Mouse (Mus musculus) embryonic facial prominence, embryonic 15.5 days (tissue): Measurements from ENCODE around the gene Pkn1. TPM values are rescaled to one million over a fixed set of nuclear protein-coding genes. Genes with fewer than 3 reads are reported as not detected.

Experiments used
- ATAC-seq: fragments of 200-750 bp; cut with Nextera tagmentation; 2 replicates; pipeline ENCODE4 v1.8.0; 2017; ENCODE audit warnings: low read depth, moderate TSS enrichment; ENCODE audit not compliant: insufficient number of reproducible peaks, low FRiP score, low TSS enrichment
- H3K27ac ChIP-seq: fragments of 300-500 bp; sonication (generic); replicated peaks from 2 replicates; pipeline ENCODE4 v1.5.1; 2015; ENCODE audit warnings: mild to moderate bottlenecking, inconsistent platforms
- H3K27me3 ChIP-seq: fragments of 300-500 bp; sonication (generic); 2 replicates; pipeline ENCODE4 v1.6.1; 2015; ENCODE audit warnings: inconsistent platforms
- H3K36me3 ChIP-seq: fragments of 300-500 bp; sonication (generic); 2 replicates; pipeline ENCODE4 v1.6.1; 2015; ENCODE audit warnings: mild to moderate bottlenecking, inconsistent platforms
- H3K4me1 ChIP-seq: fragments of 300-500 bp; sonication (generic); 2 replicates; pipeline ENCODE4 v1.6.1; 2015; ENCODE audit warnings: inconsistent platforms
- H3K4me2 ChIP-seq: fragments of 300-500 bp; sonication (generic); replicated peaks from 2 replicates; pipeline ENCODE4 v1.6.1; 2015; ENCODE audit warnings: mild to moderate bottlenecking, inconsistent platforms
- H3K4me3 ChIP-seq: fragments of 300-500 bp; sonication (generic); replicated peaks from 2 replicates; pipeline ENCODE4 v1.5.1; 2015; ENCODE audit warnings: mild to moderate bottlenecking, inconsistent platforms
- H3K9ac ChIP-seq: fragments of 300-500 bp; sonication (generic); 2 replicates; pipeline ENCODE4 v1.6.1; 2015; ENCODE audit warnings: inconsistent platforms
- H3K9me3 ChIP-seq: fragments of 300-500 bp; sonication (generic); replicated peaks from 2 replicates; pipeline ENCODE4 v1.6.1; 2016; ENCODE audit warnings: inconsistent platforms
- WGBS: fragments of 180-500 bp; shearing (Covaris S2); methylation state at CpG from one replicate; pipeline ENCODE4 v1.1.7; 2015; 5-methylcytosine and 5-hydroxymethylcytosine counted together
- polyA plus RNA-seq: library from polyadenylated mRNA; unstranded; fragments of >200 nt; fragmentation: Nextera tagmentation; extraction: Ambion mirVana; gene quantifications from 2 replicates; pipeline ENCODE4 v1.2.1, GENCODE M21; 2015

The Pkn1 gene
- 23.7 and 25.8 TPM in 2 replicates for polyA plus RNA-seq

- Histone ChIP-seq H3K9ac (peak within 1 kb of the TSS; percentile 75), H3K4me2 (peak within 1 kb of the TSS; percentile 86), H3K27ac (peak within 1 kb of the TSS; percentile 83), H3K36me3 (no peaks in the 10 kb centered on the region), H3K4me3 (peak within 1 kb of the TSS; percentile 82), H3K27me3 (no peaks in the 10 kb centered on the region), H3K9me3 (no peaks in the 10 kb centered on the region), H3K4me1 (peaks cover 39% of the 10 kb centered on the region)
- ATAC-seq: peak; percentile 89
- under 1% methylated on average over 85 of the region's 85 CpGs for WGBS
Measured at GRCm38 (mm10) chr8:83698661-83699453, at the start of gene Pkn1. Gene Pkn1, minus strand, starts transcription at chr8:83699179.

- Histone ChIP-seq H3K9ac (no peak overlapping the region), H3K4me3 (no peak overlapping the region), H3K27me3 (no peaks in the 10 kb centered on the region), H3K27ac (peak overlapping the region; percentile 71), H3K9me3 (no peaks in the 10 kb centered on the region), H3K36me3 (no peaks in the 10 kb centered on the region), H3K4me2 (0 out of 2 replicates have a peak overlapping the region, but pooled peaks have one; percentile 76), H3K4me1 (peaks cover 23% of the 10 kb centered on the region)
- 43% methylated on average over 3 of the region's 3 CpGs for WGBS
- peak; percentile 52 for ATAC-seq
Measured at GRCm38 (mm10) chr8:83748708-83749107, 49.7 kb upstream of the Pkn1 start.

DNA sequence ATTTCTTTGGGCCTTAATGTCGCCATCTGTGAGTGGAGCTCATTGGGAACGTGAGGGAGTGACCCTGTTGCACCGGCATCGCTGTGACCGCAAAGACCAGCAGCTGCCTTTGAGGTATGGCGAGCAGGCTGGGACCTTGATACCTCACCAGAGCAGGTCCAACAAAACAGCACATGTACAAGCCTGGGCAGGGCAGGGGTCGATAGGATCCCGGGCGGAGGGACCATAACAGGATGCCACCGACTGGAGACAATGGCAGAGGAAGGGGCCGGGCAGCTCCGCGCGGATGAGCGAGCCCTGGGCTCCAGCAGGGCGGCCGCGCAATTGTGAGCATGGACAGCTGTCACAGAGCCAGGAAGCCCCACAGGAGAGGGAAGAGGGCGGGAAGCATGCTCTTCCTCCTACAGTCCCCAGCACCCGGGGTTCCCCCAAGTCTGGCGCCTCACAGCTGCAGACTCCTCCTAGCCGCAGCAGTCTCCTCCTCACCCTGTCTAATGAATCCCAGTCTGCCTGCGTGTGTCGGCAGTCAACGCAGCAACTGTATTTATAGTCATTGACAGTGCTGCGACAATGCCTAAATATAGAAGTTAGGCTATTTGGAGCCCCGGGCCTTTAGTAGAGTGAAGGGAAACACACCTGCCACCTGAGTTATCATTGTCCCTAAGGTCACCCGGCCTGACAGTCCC, 48.8 kb upstream of the Pkn1 start:
- ATAC-seq: peak; percentile 89
- H3K27me3 ChIP-seq: no peaks in the 10 kb centered on the region
- no peaks in the 10 kb centered on the region for H3K36me3 ChIP-seq
- H3K9me3 ChIP-seq: no peaks in the 10 kb centered on the region
- WGBS: 2% methylated on average over 28 of the region's 28 CpGs
- H3K27ac ChIP-seq: peak overlapping the region; percentile 71
- H3K4me3 ChIP-seq: peak overlapping the region; percentile 38
- H3K4me2 ChIP-seq: peak overlapping the region; percentile 76
- H3K4me1 ChIP-seq: peaks cover 23% of the 10 kb centered on the region
- no peak overlapping the region for H3K9ac ChIP-seq

- no peaks in the 10 kb centered on the region for H3K36me3 ChIP-seq
- H3K4me2 ChIP-seq: no peak overlapping the region
- no peaks in the 10 kb centered on the region for H3K9me3 ChIP-seq
- H3K9ac ChIP-seq: no peak overlapping the region
- no peaks in the 10 kb centered on the region for H3K27me3 ChIP-seq
- H3K27ac ChIP-seq: no peak overlapping the region
- WGBS: 75% methylated on average over 4 of the region's 4 CpGs
- H3K4me3 ChIP-seq: no peak overlapping the region
- H3K4me1 ChIP-seq: peaks cover 43% of the 10 kb centered on the region
- no peak for ATAC-seq
Measured at GRCm38 (mm10) chr8:83744070-83744469, 45.1 kb upstream of the Pkn1 start.

GRCm38 (mm10) chr8:83742968-83743367, 44.0 kb upstream of the Pkn1 start:
- H3K36me3 ChIP-seq: no peaks in the 10 kb centered on the region
- 91% methylated on average over 6 of the region's 6 CpGs for WGBS
- no peaks in the 10 kb centered on the region for H3K9me3 ChIP-seq
- no peak overlapping the region for H3K9ac ChIP-seq
- no peak overlapping the region for H3K4me3 ChIP-seq
- H3K27ac ChIP-seq: no peak overlapping the region
- no peaks in the 10 kb centered on the region for H3K27me3 ChIP-seq
- no peak for ATAC-seq
- H3K4me2 ChIP-seq: no peak overlapping the region
- H3K4me1 ChIP-seq: peaks cover 43% of the 10 kb centered on the region

DNA sequence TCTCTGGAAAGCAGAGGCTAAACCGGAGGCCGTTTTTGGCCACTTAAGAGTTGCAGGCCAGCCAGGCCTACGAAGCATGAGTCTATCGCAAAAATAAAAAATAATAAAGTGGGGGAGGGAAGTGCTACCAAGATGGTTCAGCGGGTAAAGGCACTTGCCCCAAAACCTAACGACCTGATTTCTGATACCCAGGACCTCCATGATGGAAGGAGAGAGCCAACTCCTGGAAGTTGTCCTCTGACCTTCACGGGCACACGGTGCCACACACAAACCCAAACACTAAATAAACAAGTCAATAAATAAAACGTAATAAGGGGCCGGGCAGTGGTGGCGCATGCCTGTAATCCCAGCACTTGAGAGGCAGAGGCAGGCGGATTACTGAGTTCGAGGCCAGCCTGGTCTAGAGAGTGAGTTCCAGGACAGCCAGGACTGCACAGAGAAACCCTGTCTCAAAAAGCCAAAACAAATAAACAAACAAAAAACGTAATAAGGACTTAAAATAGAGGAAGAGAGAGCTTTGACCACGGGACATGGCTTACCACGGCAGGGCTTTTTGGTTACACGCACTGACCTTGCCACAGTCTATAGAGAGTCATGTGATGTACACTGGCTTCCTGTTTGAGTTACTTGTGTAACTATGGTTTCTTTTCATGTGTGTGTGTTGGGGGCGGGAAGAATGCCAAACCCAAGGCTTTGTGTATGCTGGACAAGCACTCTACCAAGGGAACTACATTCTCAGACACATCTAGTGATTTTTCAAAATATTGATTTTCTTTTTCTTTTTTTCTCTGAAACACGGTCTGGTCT, 43.1 kb upstream of the Pkn1 start:
- WGBS: 74% methylated on average over 19 of the region's 19 CpGs
- Histone ChIP-seq H3K9me3 (no peaks in the 10 kb centered on the region), H3K27me3 (no peaks in the 10 kb centered on the region), H3K9ac (no peak overlapping the region), H3K4me3 (peak overlapping the region; percentile 65; the same call in 1 of the 2 replicates), H3K4me1 (peaks cover 43% of the 10 kb centered on the region), H3K4me2 (peak overlapping the region; percentile 93), H3K36me3 (no peaks in the 10 kb centered on the region), H3K27ac (peak overlapping the region; percentile 82)
- no peak for ATAC-seq

- peak within 1 kb of the TSS; percentile 82 for H3K27ac ChIP-seq
Measured at GRCm38 (mm10) chr8:83740976-83741741, 42.2 kb upstream of the Pkn1 start, which contains the start of gene Adgre5. Gene Adgre5, minus strand, starts transcription at chr8:83741326.

DNA sequence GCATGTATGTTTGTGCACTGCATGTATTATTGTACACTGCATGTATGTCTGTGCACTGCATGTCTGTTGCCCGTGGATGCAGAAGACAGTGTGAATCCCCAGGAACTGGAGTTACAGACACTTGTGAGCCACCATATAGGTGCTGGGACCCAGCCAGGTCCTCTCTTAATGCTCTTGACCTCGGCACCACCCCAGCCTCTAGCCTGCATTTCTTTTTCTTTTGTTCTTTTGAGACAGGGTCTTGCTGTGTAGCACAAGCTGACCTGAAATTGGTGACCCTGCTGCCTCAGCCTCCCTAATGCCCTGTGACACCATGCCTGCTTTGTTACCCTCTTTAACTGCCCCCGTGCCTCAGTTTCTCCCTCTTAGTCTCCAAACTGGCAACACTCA, 41.6 kb upstream of the Pkn1 start:
- Histone ChIP-seq H3K9me3 (no peaks in the 10 kb centered on the region), H3K27me3 (no peaks in the 10 kb centered on the region), H3K27ac (peak overlapping the region; percentile 82), H3K4me2 (peak overlapping the region; percentile 93), H3K4me1 (peaks cover 47% of the 10 kb centered on the region), H3K9ac (peak overlapping the region; percentile 68), H3K36me3 (no peaks in the 10 kb centered on the region), H3K4me3 (peak overlapping the region; percentile 65)
- no peak for ATAC-seq
- WGBS: 10% methylated on average over 3 of the region's 3 CpGs

More at GRCm38 (mm10) chr8:83740976-83741741, 42.2 kb upstream of the Pkn1 start, which contains the start of gene Adgre5:
- Histone ChIP-seq H3K9me3 (no peaks in the 10 kb centered on the region), H3K4me1 (peaks cover 47% of the 10 kb centered on the region), H3K9ac (peak within 1 kb of the TSS; percentile 68), H3K27me3 (no peaks in the 10 kb centered on the region), H3K4me2 (peak within 1 kb of the TSS; percentile 93), H3K36me3 (no peaks in the 10 kb centered on the region), H3K4me3 (peak within 1 kb of the TSS; percentile 65)
- 2% methylated on average over 49 of the region's 56 CpGs for WGBS
- peak; percentile 64 for ATAC-seq

DNA sequence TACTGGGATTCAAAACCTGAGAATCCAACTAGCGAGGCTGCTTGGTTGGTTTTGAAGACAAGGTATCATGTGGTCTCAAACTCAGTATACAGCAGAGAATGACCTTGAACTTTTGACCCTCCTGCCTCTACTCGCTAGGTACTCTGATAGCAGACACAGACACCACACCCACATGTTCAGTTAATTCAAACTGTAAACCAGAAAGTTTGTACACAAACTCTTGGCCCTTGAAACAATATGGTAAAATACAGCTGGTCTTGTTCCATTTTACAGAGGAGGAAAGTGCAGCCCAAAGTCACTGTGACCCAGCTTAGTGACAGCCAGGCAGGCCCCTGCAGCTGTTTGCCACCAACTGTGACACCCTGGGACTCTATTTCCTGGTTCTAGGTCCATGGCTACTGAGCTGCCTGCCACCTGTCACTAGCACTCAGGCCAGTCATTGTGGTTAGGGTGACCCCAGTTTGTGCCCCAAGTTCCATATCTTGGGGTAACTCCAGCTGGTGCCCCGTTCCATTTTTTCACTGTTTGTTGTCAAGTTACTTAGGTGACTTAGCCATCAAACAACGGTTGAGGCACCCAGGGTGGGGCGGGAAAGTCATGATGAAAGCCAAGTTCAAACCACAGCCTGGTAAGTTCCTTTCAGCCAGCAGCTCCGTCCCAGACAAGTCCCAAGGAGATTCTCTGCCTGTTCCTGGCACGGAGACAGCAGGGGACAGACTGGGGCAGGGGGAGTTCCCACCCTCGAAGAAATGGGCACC, 40.9 kb upstream of the Pkn1 start:
- peaks cover 47% of the 10 kb centered on the region for H3K4me1 ChIP-seq
- H3K27ac ChIP-seq: peak overlapping the region; percentile 82
- H3K9me3 ChIP-seq: no peaks in the 10 kb centered on the region
- 21% methylated on average over 8 of the region's 8 CpGs for WGBS
- H3K4me3 ChIP-seq: peak overlapping the region; percentile 65
- no peak for ATAC-seq
- no peaks in the 10 kb centered on the region for H3K27me3 ChIP-seq
- peak overlapping the region; percentile 93 for H3K4me2 ChIP-seq
- no peaks in the 10 kb centered on the region for H3K36me3 ChIP-seq
- H3K9ac ChIP-seq: no peak overlapping the region
